Mouse (Mus musculus): ENCODE data around the gene Masp1. TPM values are rescaled to one million over a fixed set of nuclear protein-coding genes. Genes with fewer than 3 reads are reported as not detected.

Gene Masp1
- total RNA-seq (2023): not detected

DNA sequence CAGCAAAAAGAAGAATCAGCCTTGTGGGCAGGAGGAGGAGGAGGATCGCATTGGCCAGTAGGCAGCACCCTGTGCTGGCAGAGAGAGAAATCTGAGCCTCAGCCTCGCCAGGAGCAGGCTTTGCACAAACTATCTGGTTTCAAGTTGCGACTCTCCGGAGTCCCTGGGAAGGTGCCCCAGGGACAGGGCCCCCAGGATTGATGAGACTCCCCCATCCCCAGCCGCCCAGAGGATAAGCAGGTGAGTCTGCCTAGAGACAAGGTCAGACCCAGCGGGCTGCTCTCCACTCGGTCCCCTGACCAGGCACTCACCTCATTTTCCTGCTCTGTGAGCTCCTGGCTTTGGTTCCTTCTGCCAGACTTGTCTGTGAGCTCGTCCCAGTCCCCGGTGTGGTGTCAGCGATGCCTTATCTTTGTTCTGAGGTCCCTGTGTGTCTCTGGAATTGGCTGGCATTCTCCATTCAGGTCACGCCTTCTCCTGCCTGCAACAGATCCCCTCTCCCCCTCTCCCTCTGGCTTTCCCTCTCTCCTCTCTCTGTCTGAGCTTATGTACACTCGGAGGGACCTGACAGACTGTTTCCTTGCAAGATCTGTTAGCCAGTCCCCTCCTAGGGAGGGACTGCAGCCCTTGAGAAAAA lies at the start of gene Masp1, which contains the start of gene Rtp4:
Masp1 (minus strand) TSS at position 581 of the 637 bp plus-strand sequence.
Rtp4 (plus strand) TSS at position 57 of the 637 bp plus-strand sequence.

DNA sequence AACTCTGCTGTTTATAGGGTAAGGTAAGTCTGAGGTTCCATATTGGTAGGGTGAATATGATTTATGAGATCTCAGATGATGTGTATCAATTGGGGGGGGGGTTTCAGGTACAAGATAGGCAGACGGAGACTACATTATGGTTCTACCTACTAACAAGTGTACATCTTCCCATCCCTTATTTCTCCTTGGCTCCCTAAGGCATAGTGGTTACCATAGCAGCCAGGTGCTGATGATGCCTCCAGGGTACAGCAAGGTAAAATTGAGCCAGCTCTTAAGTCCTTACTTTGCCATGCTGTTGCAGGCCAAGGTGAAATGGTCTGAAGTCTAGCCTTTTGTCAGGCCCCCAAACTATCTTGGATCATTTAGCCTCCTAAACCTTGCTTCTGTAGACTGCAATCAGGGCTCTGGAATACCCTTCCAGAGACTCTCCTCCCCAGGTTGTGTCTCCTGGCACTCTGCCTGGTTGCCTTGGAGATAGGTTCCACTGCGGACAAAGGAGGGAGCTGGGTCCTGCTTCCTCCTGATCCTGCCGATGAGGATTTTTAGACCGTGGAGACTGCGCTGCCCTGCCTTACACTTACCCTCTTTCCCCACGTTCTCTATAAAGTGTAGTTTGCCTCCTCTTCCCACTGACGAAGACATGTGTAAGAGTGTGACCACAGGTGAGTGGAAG lies 91.8 kb downstream of the Masp1 start, which contains the start of gene Rtp1:
Rtp1 (plus strand) TSS at position 487 of the 673 bp plus-strand sequence.

Other genes with a start within 250 kb of the Masp1 start
- not detected for gene Rtp1, start 91.7 kb downstream of the Masp1 start, total RNA-seq (2023)
- gene Rtp4, start 524 bp downstream of the Masp1 start, total RNA-seq (2023): 23.0 TPM

All from CD4-positive naive resting alpha-beta T cell, adult 76 days (primary cell).